Mouse (Mus musculus) myocyte (in vitro differentiated cells): ENCODE measurements around the gene Dgkd. TPM values are rescaled to one million over a fixed set of nuclear protein-coding genes. Genes with fewer than 3 reads are reported as not detected.

Source experiments
- H3K27me3 ChIP-seq: one replicate; pipeline ENCODE4 v1.6.1; 2011; ENCODE audit not compliant: control insufficient read depth, insufficient read depth, insufficient read length
- H3K36me3 ChIP-seq: one replicate; pipeline ENCODE4 v1.6.1; 2011; ENCODE audit not compliant: control insufficient read depth, insufficient read depth
- H3K4me2 ChIP-seq: one replicate; pipeline ENCODE4 v1.6.1; 2011; ENCODE audit warnings: low read depth, control low read depth
- H3K4me3 ChIP-seq: one replicate; pipeline ENCODE4 v1.5.1; 2011; ENCODE audit warnings: mild to moderate bottlenecking, control low read depth, moderate library complexity
- H3K79me2 ChIP-seq: one replicate; pipeline ENCODE4 v1.6.1; 2011; ENCODE audit not compliant: control insufficient read depth, insufficient read depth
- H3ac ChIP-seq: one replicate; pipeline ENCODE4 v1.6.1; 2011; ENCODE audit not compliant: control insufficient read depth, insufficient read length
- CEBPB ChIP-seq: IDR thresholded peaks from 2 replicates; pipeline ENCODE4 v1.6.1; 2011; ENCODE audit warnings: mild to moderate bottlenecking, moderate library complexity; ENCODE audit not compliant: poor library complexity, insufficient read depth, severe bottlenecking
- E2F4 ChIP-seq: IDR thresholded peaks from one replicate; pipeline ENCODE4 v1.6.1; 2011; ENCODE audit warnings: mild to moderate bottlenecking, control low read depth, moderate library complexity; ENCODE audit not compliant: insufficient read depth
- MAX ChIP-seq: IDR thresholded peaks from one replicate; pipeline ENCODE4 v1.6.1; 2011; ENCODE audit warnings: low read depth, mild to moderate bottlenecking, control low read depth
- MYOD1 ChIP-seq, 3 experiments: IDR thresholded peaks; one replicate each; pipeline ENCODE4 v1.6.1; 2011; ENCODE audit warnings: control low read depth in 2 of 3, low read depth in 2 of 3, mild to moderate bottlenecking in 2 of 3, moderate library complexity in 1 of 3; ENCODE audit not compliant: insufficient read length in 2 of 3, control insufficient read depth in 1 of 3
- MYOG ChIP-seq, 3 experiments: IDR thresholded peaks; one replicate each; pipeline ENCODE4 v1.6.1; 2011; ENCODE audit warnings: control low read depth in 2 of 3, low read depth in 2 of 3, mild to moderate bottlenecking in 2 of 3; ENCODE audit not compliant: insufficient read length in 2 of 3, control insufficient read depth in 1 of 3, insufficient read depth in 1 of 3
- POLR2A ChIP-seq: IDR thresholded peaks from one replicate; pipeline ENCODE4 v1.6.1; 2011; ENCODE audit warnings: low read depth, mild to moderate bottlenecking, control low read depth, moderate library complexity; ENCODE audit not compliant: insufficient read length
- POLR2AphosphoS2 ChIP-seq: IDR thresholded peaks from one replicate; pipeline ENCODE4 v1.6.1; 2011; ENCODE audit warnings: low read depth, control low read depth; ENCODE audit not compliant: insufficient read length
- REST ChIP-seq: IDR thresholded peaks from one replicate; pipeline ENCODE4 v1.6.1; 2011; ENCODE audit warnings: mild to moderate bottlenecking, control low read depth, moderate library complexity; ENCODE audit not compliant: insufficient read depth, insufficient read length
- SRF ChIP-seq: IDR thresholded peaks from one replicate; pipeline ENCODE4 v1.6.1; 2011; ENCODE audit warnings: low read depth; ENCODE audit not compliant: control insufficient read depth, insufficient read length
- TCF12 ChIP-seq: IDR thresholded peaks from one replicate; pipeline ENCODE4 v1.6.1; 2011; ENCODE audit warnings: mild to moderate bottlenecking, control low read depth; ENCODE audit not compliant: poor library complexity, insufficient read depth, severe bottlenecking
- TCF3 ChIP-seq: IDR thresholded peaks from one replicate; pipeline ENCODE4 v1.6.1; 2011; ENCODE audit warnings: low read depth, control low read depth; ENCODE audit not compliant: insufficient read length
- USF1 ChIP-seq: IDR thresholded peaks from one replicate; pipeline ENCODE4 v1.6.1; 2011; ENCODE audit warnings: low read depth, mild to moderate bottlenecking, control low read depth, moderate library complexity
- polyA plus RNA-seq: library from polyadenylated mRNA; unstranded; fragments of >200 nt; fragmentation: generic; extraction: Trizol; gene quantifications from one replicate; pipeline ENCODE4 v1.2.1, GENCODE M21; 2012; ENCODE audit warnings: missing spikeins

Dgkd gene
- polyA plus RNA-seq, 1 experiment = 59.3 TPM

- no peaks in the 10 kb centered on the region for H3K79me2 ChIP-seq
- no peaks in the 10 kb centered on the region for H3K27me3 ChIP-seq
- H3K4me3 ChIP-seq = no peak overlapping the region
- no peaks in the 10 kb centered on the region for H3K36me3 ChIP-seq
- TF ChIP-seq POLR2AphosphoS2 = no peak
- TF ChIP-seq SRF = no peak
- TF ChIP-seq MYOD1 (IDR thresholded peaks at IDR 0.05; ENCODE audit: control insufficient read depth in 1 of 3, insufficient read length in 2 of 3, low read depth in 2 of 3) = no peak
- TF ChIP-seq MAX = no peak
- no peak for TF ChIP-seq CEBPB
- no peak for TF ChIP-seq POLR2A
- TF ChIP-seq USF1 = no peak
- TF ChIP-seq REST = no peak
- TF ChIP-seq E2F4 = no peak
- TF ChIP-seq TCF12 = no peak
- H3ac ChIP-seq = no peak overlapping the region
- H3K4me2 ChIP-seq = no peak overlapping the region
Measured at GRCm38 (mm10) chr1:87813155-87813554, 39.9 kb upstream of the Dgkd start.

GRCm38 (mm10) chr1:87813681-87814080, 39.4 kb upstream of the Dgkd start:
- no peaks in the 10 kb centered on the region for H3K79me2 ChIP-seq
- H3K4me3 ChIP-seq = no peak overlapping the region
- no peak overlapping the region for H3K4me2 ChIP-seq
- no peaks in the 10 kb centered on the region for H3K27me3 ChIP-seq
- TF ChIP-seq POLR2AphosphoS2 (no peak), MYOG (IDR thresholded peaks at IDR 0.05; ENCODE audit: control insufficient read depth in 1 of 3, insufficient read depth in 1 of 3, insufficient read length in 2 of 3, low read depth in 2 of 3) (no peak), POLR2A (no peak), E2F4 (no peak), SRF (no peak), MYOD1 (IDR thresholded peaks at IDR 0.05; ENCODE audit: control insufficient read depth in 1 of 3, insufficient read length in 2 of 3, low read depth in 2 of 3) (no peak), TCF3 (no peak), USF1 (no peak), REST (no peak), CEBPB (no peak), TCF12 (no peak), MAX (no peak)
- H3ac ChIP-seq = no peak overlapping the region
- no peaks in the 10 kb centered on the region for H3K36me3 ChIP-seq

- no peak overlapping the region for H3ac ChIP-seq
- no peaks in the 10 kb centered on the region for H3K79me2 ChIP-seq
- H3K36me3 ChIP-seq = no peaks in the 10 kb centered on the region
- no peak overlapping the region for H3K4me2 ChIP-seq
- H3K27me3 ChIP-seq = no peaks in the 10 kb centered on the region
- H3K4me3 ChIP-seq = no peak overlapping the region
- TF ChIP-seq MAX (no peak), SRF (no peak), MYOG (IDR thresholded peaks at IDR 0.05; ENCODE audit: control insufficient read depth in 1 of 3, insufficient read depth in 1 of 3, insufficient read length in 2 of 3, low read depth in 2 of 3) (no peak), TCF3 (no peak), CEBPB (no peak), E2F4 (no peak), USF1 (no peak), MYOD1 (IDR thresholded peaks at IDR 0.05; ENCODE audit: control insufficient read depth in 1 of 3, insufficient read length in 2 of 3, low read depth in 2 of 3) (no peak), TCF12 (no peak), REST (no peak)
Measured at GRCm38 (mm10) chr1:87824420-87824995, 28.6 kb upstream of the Dgkd start.

- Histone ChIP-seq H3K79me2 (no peaks in the 10 kb centered on the region), H3ac (no peak overlapping the region), H3K27me3 (no peaks in the 10 kb centered on the region), H3K4me3 (no peak overlapping the region), H3K4me2 (no peak overlapping the region), H3K36me3 (no peaks in the 10 kb centered on the region)
- TF ChIP-seq MYOG (IDR thresholded peaks at IDR 0.05; ENCODE audit: control insufficient read depth in 1 of 3, insufficient read depth in 1 of 3, insufficient read length in 2 of 3, low read depth in 2 of 3) = no peak
- TF ChIP-seq TCF12 = no peak
- TF ChIP-seq SRF = no peak
- no peak for TF ChIP-seq E2F4
- TF ChIP-seq USF1 = no peak
- TF ChIP-seq TCF3 = no peak
- TF ChIP-seq POLR2A = no peak
- TF ChIP-seq POLR2AphosphoS2 = no peak
Measured at GRCm38 (mm10) chr1:87825281-87825680, 27.8 kb upstream of the Dgkd start.

GRCm38 (mm10) chr1:87825991-87826390, 27.1 kb upstream of the Dgkd start:
- no peak overlapping the region for H3K4me2 ChIP-seq
- no peak overlapping the region for H3ac ChIP-seq
- H3K79me2 ChIP-seq = no peaks in the 10 kb centered on the region
- no peaks in the 10 kb centered on the region for H3K36me3 ChIP-seq
- no peak overlapping the region for H3K4me3 ChIP-seq
- H3K27me3 ChIP-seq = no peaks in the 10 kb centered on the region
- TF ChIP-seq MYOD1 (IDR thresholded peaks at IDR 0.05; ENCODE audit: control insufficient read depth in 1 of 3, insufficient read length in 2 of 3, low read depth in 2 of 3) = no peak
- TF ChIP-seq POLR2AphosphoS2 = no peak
- TF ChIP-seq TCF12 = no peak
- TF ChIP-seq MAX = no peak
- no peak for TF ChIP-seq MYOG (IDR thresholded peaks at IDR 0.05; ENCODE audit: control insufficient read depth in 1 of 3, insufficient read depth in 1 of 3, insufficient read length in 2 of 3, low read depth in 2 of 3)
- TF ChIP-seq TCF3 = no peak
- TF ChIP-seq USF1 = no peak
